In genomic region chr13:119405576-119405975, GRCm38 (mm10) we compare ENCODE assay signal across 20 mouse cellular contexts.
"Had no signal": no experiment of that assay in that cellular context is flagged by ENCODE, and none has a peak within 500 bp of the region (broad histone marks: within the 10 kb centered on the region; RNA-seq: fewer than 3 reads in every experiment).

No protein-coding gene starts in this region.

- ATAC-seq: hindbrain, embryonic 16.5 days; intestine, embryonic 15.5 days; midbrain, embryonic 15.5 days had no signal

- H3K27ac ChIP-seq: intestine, embryonic 15.5 days; layer of hippocampus, adult 2 months; left cerebral cortex, adult 2 months; limb, embryonic 12.5 days; limb, embryonic 15.5 days; macrophage; midbrain, embryonic 12.5 days; midbrain, embryonic 15.5 days; neural tube, embryonic 12.5 days; neural tube, embryonic 15.5 days had no signal

- H3K9me3 ChIP-seq: intestine, embryonic 15.5 days; limb, embryonic 12.5 days; limb, embryonic 15.5 days; midbrain, embryonic 12.5 days; midbrain, embryonic 15.5 days; neural tube, embryonic 12.5 days; neural tube, embryonic 15.5 days had no signal

- H3K4me3 ChIP-seq: intestine, embryonic 15.5 days; layer of hippocampus, adult 2 months; left cerebral cortex, adult 2 months; limb, embryonic 12.5 days; limb, embryonic 15.5 days; midbrain, embryonic 12.5 days; midbrain, embryonic 15.5 days; neural tube, embryonic 12.5 days; neural tube, embryonic 15.5 days had no signal

- H3K27me3 ChIP-seq: intestine, embryonic 15.5 days; limb, embryonic 12.5 days; limb, embryonic 15.5 days; midbrain, embryonic 12.5 days; midbrain, embryonic 15.5 days; neural tube, embryonic 12.5 days; neural tube, embryonic 15.5 days had no signal

- DNase-seq: kidney, adult 18-20 months; kidney, postnatal 10 days; layer of hippocampus, adult 9-11 months; left cerebral cortex, postnatal 4 days; lung, adult 2 months; right cerebral cortex, adult 18-20 months; right cerebral cortex, postnatal 14 days; right cerebral cortex, postnatal 4 days; thymus, postnatal 25 days had no signal

- H3K9ac ChIP-seq: intestine, embryonic 15.5 days; limb, embryonic 12.5 days; limb, embryonic 15.5 days; midbrain, embryonic 12.5 days; midbrain, embryonic 15.5 days; neural tube, embryonic 12.5 days; neural tube, embryonic 15.5 days had no signal

- H3K4me2 ChIP-seq: intestine, embryonic 15.5 days; limb, embryonic 12.5 days; limb, embryonic 15.5 days; midbrain, embryonic 12.5 days; midbrain, embryonic 15.5 days; neural tube, embryonic 12.5 days; neural tube, embryonic 15.5 days had no signal
